Mouse (Mus musculus): ENCODE data around the gene Slc38a2.

The Slc38a2 gene

DNA sequence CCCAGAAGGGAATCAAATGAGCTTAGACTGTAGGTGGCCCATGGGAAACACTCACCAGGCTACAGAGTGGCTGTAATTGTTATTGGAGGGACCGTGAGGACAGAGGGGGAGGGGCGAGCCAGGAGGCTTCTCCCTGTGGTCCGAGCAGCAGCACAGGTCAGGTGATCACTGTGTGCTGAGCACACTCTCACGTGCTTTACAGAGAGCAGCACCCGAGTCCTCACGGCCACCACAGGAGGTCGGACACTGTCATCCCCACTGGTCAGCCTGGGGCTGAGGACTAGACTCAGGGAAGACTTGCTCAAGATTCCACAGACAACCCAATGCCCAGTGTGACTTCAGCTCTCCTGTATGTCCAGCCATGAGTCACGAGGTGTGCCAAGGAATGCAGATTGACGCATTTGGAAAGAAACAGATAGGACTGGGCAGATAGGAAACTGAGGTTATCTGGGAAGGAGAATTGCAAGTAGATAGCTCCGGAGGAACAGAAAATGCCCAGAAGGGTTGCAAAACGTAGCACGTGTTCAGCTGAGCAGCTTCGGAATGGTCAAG, 38.9 kb downstream of the Slc38a2 start:
- no peak for DNase-seq (ENCODE audit: low spot score)

DNA sequence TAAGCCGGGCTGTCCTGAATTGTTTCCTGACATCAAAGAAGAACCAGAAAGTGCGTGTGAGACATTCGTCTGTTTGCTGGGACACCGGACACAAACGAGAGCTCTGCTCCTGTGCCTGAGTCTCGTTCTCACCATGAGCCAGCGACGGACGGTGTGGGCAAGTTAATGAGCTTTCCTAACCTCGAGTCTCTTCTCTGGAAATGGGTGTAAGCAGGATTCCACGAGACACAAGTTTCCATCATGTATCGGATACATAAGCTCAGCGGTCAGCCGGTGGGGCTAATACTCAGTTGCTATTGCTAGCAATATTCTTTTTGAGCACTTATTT, 41.3 kb downstream of the Slc38a2 start:
- DNase-seq (ENCODE audit: low spot score), result no peak

DNA sequence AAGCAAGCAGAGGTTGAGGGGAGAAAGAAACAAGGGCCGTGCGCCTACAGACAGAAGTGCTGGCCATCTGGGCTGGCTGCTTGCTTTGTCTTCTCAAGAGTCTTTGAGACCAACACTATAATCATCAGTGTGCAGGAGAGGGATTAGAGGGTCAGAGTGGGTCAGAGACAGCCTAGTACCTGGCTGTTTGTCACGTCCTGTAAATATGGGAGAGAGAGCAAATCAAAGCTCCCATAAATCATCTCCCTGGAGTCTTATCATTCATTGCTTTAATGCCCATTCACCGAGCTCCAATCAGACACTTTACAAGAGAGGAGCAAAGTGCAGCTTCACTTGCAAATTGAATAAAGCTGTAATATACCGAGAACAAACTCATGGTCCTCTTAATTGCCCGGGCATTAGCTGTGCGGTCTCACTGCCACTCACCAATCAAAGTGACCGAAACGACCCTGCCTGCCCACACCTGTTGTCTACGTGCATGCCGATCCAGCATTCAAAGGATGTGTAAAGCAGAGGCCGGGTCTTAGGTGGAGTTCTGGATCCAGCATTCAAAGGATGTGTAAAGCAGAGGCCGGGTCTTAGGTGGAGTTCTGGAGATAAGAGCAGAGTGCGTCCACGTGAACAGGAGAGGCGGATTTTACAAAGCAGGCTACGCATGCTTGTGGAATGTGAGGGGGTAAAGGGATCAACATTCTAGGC, 41.8 kb downstream of the Slc38a2 start:
- DNase-seq (ENCODE audit: low spot score), result no peak

DNA sequence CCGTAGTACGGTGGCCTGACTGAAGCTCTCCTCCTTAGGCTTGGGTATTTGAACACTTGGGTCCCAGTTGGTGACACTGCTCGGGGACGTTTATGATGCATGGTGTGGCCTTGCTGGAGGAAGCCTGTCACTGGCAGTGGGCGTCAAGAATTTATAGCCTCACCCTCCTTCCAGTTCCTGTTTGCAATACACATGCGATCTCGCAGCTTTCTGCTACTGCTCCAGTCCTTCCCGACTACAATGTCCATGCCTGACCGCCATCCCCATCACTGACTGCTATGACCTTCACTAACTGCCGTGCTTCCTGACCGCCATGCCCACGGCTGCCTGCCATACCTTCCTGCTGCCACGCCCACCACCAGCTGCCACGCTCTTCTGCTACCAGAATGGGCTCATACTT, 44.0 kb downstream of the Slc38a2 start:
- no peak for DNase-seq (ENCODE audit: low spot score)

DNA sequence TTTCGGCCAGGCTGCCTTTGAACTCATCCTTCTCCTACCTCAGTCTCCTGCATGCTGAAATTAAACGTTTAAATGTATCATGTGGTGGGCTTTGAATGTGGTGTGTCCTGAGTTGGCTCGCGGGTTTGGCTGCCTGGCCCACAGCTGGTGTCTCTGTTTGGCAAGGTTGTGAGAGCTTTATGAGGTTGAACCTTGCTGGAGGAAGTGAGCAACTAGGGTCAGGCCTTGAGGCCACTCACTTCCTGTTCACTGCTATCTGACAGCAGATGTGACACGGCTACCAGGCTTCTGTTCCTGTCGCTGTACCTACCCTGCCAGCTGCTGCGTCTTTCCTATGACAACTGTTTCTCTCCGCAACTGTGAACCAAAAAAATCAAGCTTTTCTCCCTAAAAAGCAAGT, 44.8 kb downstream of the Slc38a2 start:
- no peak for DNase-seq (ENCODE audit: low spot score)

DNA sequence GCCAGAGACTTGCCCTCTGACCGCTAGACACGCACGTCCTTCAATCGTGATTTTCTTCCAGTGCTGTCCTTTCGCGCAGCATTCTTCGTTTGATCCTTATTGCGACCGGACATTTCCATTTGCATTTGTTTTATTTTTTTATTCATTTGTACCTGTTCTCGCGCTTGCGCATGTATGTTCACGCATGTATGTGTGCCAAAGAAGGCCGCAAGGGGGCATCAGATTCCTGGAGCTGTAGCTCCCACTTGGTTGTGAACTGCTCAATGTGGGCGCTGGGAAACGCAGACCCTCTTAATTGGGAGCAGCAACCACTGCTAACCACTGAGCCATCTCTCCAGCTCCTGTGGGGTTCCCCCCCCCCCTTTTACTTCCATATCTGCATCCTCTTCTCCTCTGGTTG, 46.5 kb downstream of the Slc38a2 start:
- DNase-seq (ENCODE audit: low spot score), result no peak

DNA sequence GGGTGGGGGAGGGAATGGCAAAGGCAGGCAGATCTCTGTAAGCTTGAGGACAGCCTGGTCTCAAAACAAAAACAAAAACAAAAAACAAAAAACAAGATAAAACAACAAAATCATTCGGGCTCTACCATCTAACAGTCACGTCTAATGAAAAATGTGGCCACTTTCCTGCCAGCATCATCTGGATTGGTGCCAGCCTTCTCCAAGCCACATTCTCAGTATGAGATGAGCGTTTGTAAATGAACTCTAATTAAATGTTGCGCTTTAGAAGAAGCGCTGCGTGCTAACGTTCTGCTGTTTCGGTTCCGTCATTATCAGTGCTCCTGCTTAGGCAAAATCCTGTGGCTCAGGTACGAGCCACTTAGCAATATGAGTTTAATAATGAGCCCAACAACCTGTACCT, 47.0 kb downstream of the Slc38a2 start:
- DNase-seq (ENCODE audit: low spot score), result no peak

DNA sequence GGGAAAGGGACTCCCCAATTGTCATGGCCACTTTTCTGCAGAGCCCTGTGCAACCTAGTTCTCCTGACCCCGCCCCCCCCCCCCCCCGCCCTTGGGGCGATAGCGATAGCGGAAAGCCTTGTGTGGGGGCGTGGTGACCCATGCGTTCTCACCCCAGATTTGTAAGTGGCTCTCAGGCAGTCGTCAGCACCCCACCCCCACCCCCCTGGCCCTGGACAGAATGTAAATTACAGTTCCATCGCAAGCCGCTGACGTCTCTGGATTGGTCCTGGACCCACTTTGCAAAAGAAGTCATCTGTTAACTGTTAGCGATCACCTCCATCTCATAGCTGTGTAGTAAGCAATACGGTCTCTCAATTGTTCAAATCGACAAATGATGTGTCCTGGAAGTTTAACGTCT, 52.2 kb downstream of the Slc38a2 start:
- no peak for DNase-seq (ENCODE audit: low spot score)

DNA sequence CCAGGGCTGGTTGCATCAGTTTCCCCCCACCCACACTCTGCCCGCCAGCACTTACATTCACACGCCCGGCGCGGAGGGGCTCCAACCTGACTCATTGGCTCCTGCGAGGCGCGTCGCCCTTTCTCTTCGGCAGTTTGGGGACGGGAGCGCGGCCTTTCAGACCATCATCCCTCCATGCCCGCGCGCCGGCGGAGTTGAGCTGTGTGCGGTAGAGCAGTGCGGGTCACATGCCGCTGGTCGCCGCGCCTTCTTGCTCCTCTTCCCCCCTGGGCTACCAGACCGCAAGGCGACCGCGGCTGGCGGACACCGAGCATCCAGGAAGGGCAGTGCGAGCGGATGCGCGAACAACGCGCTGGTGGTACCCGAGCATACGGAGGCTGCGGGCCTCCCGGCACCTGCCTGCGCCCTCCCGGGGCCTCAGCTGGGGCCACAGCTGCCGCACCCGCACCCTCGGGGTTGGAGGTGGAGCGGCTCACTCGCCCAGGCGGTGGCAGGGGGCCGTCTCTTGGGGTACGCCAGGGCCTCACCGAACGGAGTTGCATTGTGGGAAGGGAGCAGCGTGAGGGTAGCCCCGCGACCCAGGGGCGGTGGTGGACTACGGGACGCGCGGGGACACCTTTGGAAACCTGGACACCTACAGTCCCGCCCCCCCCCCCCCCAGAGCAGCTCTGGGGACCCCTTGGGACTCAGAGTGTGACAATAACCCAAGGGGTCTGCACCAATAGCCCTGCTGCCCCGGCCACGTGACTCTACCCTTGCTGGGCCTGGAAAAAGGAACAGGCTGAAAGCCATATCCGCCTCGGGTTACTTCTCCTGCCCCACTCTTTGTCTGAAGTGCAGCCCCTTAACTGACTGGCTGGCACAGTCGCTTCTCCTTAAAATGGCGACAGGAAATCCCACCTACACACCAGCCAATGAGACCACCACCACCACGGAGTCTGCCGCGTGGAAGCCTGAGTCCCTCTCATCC, 56.8 kb downstream of the Slc38a2 start, which contains the start of gene Slc38a1:
Slc38a1 (minus strand) TSS at position 478 of the 970 bp plus-strand sequence.
- DNase-seq (ENCODE audit: low spot score), result peak; percentile 59

DNA sequence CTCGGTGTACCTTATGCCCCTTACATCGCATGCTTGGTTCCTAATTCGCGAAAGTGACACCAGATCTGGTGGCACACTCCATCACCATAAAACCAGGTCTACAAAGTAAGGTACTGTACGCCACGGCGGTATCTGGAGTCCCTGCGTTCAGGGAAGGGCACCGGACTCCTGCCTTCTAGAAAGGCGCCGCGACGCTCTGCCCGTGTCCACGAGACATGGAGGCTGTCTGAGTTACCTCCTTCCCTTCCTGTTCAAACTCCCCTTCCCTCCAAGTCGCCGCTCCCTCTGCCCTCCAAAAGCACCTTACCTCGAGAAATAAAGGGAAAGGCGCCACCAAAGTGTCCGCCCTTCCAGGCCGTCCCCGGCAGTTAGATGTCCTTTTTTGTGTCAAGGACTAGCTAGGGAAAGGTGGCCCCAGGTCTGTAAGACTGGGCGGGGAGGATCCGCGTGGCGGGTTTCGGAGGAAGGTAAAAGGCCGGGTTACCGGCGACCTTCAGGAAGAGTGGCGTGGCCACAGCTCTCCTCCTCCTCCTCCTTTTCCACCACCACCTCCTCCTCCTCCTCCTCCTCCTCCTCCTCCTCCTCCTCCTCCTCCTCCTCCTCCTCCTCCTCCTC, 57.6 kb downstream of the Slc38a2 start:
- peak; percentile 40 for DNase-seq (ENCODE audit: low spot score)

DNA sequence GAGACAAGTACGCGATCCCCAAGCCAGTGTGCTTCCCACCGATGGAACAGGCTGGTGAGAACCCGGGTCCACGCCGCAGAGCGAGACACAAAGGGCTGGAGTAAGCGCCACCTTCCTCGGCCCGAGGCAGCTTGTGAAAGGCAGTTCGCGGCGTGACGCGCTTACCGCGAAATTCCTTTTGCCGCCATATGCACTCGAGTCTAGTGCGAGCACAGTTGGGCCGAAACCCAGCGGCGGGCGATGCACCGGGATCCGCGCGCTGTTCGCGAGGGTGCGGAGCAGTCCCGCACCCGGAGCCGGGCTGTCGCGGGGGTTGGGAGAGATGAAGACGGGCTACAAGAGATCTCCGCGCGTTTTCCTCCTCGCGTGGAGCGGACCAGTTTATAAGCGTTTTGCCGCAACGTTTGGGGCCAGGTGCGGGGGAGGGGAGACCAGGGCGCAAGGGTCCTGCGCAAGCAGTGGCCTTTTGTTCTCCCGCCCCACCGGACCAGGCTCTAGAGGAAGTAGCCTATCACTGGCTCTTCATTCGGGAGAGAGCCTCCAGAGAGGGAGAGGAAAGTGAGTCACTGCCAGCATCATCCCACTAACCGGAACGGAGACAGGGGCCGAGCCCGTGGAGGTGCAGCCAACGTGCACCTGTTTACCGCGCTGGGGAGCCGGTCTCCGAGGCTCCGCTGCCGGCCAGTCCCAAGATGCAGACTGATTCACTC, 58.3 kb downstream of the Slc38a2 start:
- peak; percentile 61 for DNase-seq (ENCODE audit: low spot score)

DNA sequence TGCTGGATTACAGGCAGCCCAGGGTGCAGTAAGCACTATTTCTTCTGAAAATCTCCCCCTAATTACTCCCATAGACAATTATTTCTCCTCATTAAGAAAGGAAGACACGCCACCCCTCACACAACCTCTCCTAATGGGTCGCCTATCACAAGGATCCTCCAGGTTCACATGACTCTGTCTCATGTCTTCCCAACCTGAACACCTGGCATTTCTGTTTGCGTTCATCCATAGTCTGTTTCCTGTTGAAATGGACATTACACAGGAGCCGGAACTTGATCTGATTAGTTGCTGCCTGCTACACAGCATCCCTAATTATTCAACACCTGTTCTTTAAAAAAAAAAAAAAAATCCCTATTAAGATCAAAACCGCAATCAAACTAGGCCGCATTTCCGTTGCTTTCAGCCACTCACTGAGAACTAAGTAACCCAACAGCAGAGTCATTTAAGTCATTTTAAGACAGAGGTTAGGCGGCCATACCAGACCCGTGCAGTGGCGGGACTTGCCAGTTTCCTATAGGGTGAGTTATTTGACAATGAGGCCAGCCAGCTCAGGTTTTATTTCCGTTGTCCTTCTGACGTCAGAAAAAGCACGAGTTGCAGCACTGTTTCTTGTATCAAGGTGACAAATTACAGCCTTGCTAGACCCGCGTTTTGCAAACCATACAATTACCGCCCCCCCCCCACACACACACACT, 59.1 kb downstream of the Slc38a2 start:
- DNase-seq (ENCODE audit: low spot score), result no peak

DNA sequence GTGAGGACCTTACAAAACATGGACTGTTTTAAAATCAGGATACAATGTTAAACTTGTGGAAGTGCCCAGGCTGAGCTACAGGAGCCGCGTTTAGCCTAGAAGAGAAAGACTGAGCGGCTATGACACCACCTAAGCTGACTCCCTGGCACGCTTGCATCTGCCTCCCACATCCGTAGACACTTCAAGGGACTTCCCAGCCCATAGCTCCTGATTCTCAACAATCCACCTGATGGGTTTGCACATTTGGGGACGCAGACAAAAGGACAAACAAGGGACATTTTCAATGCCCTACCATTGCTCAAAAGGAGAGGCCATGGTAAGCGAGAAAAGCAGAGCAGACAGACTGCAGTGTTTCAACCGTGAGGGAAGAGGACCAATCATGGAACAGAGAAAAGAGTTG, 59.9 kb downstream of the Slc38a2 start:
- no peak for DNase-seq (ENCODE audit: low spot score)

DNA sequence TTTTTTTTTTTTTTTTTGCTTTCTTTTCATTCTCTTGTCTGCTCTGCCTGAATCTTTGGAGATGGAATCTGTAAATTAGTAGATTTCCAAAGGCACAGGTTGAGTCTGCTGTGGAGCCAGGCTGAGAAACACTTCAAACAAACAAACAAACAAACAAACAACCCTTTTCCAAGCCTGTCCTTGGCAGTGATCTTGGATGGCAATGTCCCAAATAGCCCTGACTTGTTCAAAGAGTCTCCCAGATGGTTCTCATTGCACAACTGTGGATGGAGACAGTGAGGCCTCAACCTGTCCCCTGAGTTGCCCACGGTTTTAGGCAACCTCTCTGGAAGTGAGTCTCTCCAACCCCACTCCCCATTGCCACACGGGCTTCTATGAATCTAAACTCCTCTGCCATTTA, 60.9 kb downstream of the Slc38a2 start:
- no peak for DNase-seq (ENCODE audit: low spot score)

DNA sequence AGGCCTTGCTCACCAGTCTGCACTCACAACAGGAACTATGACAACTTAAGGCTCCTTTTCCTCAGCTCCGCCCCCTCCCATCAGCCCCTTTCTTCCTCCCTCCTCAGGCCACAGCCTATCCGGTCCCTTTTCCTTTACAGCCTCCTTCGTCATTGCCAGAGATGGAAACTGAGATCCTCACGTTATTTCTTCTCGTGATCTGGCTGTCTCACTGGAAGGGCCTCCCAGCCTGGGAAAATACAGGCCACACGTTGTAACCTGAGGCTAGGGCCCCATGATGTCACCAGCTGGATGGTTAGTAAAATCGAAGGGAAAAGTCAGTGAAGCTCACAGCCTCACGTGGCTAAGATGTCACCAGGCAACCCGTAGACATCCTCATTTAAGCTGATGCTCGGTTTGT, 61.4 kb downstream of the Slc38a2 start:
- DNase-seq (ENCODE audit: low spot score), result no peak

Data from ovary, postnatal 36 days (tissue).